Mouse (Mus musculus): ENCODE measurements around the gene Oxct1.

DNA sequence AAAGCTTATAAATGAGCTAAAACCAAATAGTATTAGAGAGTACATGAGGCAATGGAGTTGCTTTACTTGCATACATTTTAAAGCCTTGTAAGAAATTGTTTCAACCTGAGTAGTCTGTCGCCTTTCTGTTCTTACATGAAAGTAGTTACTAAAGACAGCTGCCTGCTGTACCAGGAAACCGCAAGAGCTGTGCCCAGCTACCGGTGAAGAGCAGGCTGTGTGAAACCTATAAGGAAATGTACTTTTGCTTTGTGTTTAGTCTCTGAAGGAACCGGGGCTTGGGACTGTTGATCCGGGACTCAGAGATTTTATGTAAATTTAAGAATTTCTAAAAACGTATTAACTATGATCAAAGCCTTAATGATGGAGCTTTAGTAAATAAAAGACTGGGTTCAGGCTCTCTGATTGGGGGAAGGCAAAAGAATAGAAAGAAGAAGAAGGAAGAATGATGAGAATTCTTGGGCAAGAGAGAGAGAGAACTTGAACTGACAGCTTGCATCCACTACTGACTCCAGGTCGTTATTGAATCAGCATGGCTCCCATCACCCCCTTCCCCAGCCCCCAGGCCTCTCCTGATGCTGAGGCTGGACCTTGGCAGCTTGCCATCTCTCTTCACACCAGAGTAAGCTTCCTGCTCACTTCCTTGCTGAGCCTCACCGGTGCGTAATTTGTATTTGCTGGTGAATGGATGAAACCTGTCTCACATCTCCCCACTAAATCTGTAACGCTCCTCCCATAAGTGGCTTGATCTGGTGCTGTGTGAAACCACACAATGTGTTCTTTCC lies 59.6 kb downstream of the Oxct1 start:
- TF ChIP-seq CTCF (IDR thresholded peaks at IDR 0.05; ENCODE audit: low read depth) (no peak), EP300 (IDR thresholded peaks at IDR 0.05; ENCODE audit: low read depth) (no peak)
